Mouse (Mus musculus) megakaryocyte, embryonic 14.5 days (primary cell): ENCODE measurements around the gene Rmdn2.

Source experiments
- FLI1 ChIP-seq: IDR thresholded peaks from 2 replicates; pipeline ENCODE4 v1.6.1; 2012; ENCODE audit warnings: low read length, inconsistent platforms, mixed read lengths
- GATA1 ChIP-seq: IDR thresholded peaks from 3 replicates; pipeline ENCODE4 v1.6.1; 2012; ENCODE audit warnings: mixed read lengths, low read length, inconsistent platforms, borderline replicate concordance

- no peak for TF ChIP-seq GATA1
- no peak for TF ChIP-seq FLI1
Measured at GRCm38 (mm10) chr17:79568401-79568800, 43.3 kb upstream of the Rmdn2 start.
